Mouse (Mus musculus): ENCODE measurements around the gene Tns1.
"Not testable (repeated sequence)": the region's sequence is repeated elsewhere in the genome, so short reads cannot be mapped to it uniquely, and the experiment has no call there.

Tns1 gene

DNA sequence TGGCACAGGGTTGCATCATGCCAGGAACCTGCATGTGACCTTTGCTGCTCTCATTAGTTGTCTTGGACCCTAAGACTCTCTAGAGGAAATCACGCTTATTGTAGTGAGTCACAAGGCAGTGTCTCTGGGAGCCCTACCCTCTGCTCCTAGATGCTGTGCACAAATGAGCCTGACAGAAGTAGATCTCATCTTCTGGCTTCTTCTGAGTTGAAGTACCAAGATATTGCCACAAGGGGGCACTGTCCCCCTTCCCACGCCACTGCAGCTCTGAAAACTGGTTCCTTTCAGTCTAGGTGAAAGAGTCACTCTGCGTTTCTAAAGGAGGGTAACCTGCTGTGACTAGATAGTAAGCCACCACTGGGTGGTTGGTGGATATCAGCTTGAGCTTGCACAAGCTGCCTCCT is 222.8 kb downstream of the Tns1 start:
- intact Hi-C loops (cut with DNase I): loop anchor here (5.0 kb wide), 2 partner anchors 236 to 296 kb away; no protein-coding TSS in a partner anchor

DNA sequence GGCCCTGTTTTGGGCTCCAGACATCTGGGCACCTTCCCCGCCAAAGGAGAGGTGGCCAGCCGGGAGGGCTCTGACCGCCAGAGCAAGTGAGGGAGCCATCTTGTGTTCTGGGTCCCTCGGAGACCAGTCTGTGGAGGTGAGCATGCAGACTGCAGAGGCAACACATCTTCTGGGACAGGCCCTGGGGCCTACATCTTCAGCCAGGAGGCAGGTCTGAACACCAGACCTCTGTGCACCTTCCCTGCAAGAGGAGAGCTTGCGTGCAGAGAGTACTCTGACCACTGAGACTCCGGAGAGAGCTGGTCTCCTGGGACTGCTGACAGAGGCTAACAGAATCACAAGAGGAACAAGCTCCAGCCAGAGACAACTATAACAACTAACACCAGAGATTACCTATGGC is 228.8 kb downstream of the Tns1 start:
- intact Hi-C loops (cut with DNase I): not testable (repeated sequence)

DNA sequence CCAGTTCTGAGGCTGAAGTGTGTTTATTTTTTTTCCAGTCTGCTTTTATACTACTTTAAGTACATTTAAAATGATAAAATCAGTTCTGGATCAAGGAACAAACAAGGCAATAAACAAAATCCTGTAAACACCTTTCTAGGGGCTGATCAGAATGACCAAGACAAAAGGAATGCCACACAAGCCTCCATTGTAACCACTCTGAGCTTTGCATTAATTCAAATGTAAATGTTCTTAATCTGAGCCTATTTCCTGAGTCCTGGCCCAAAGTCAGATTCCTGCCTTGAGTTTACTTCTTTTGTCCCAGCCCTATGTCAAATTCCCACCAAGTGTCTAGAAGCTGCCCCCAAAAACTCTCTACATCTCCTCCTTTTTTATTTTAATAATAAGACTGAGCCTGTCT is 243.5 kb downstream of the Tns1 start:
- intact Hi-C loops (cut with DNase I): no loop called here

DNA sequence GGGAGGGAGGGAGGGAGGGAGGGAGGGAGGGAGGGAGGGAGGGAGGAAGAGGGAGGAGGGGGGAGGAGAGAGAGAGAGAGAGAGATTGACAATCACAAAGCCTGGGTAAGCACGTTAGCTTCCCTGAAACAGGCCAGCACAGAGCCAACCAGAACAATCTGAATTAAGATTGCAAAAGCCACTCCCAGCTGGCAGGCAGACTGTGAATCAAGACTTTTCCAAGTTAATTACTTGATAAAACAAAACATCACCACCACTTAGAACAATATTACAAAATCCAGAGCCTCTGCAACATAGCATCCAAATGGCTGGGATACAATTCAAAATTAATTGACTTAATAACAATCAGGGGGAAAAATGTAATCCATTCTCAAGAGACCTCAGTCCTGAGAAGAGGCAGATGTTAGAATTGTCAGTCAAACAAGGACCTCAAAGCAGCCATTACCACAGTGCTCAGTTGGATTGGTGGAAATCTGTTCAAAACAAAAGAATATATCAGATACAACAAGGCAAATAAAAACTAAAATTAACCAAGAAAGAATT is 248.5 kb downstream of the Tns1 start:
- intact Hi-C loops (cut with DNase I): no loop called here

DNA sequence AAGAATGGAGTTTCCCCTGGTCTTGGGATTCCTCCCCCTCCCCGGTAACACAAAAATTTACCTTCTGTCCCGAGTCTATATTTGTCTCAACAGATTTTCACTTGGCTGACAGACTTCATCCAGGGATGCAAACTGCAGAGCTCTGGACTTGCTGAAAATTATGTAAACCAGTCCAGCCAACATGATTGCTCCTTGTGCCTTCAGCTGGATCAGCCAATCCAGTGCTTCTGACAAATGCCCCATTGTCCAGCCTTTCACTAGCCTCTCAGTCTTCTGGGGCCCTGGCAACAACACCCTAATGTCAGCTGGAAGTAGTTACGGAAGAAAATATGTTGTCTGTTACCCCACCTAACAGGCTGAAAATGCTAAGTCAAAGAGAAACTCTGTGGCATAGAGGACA is 259.9 kb downstream of the Tns1 start:
- intact Hi-C loops (cut with DNase I): no loop called here

DNA sequence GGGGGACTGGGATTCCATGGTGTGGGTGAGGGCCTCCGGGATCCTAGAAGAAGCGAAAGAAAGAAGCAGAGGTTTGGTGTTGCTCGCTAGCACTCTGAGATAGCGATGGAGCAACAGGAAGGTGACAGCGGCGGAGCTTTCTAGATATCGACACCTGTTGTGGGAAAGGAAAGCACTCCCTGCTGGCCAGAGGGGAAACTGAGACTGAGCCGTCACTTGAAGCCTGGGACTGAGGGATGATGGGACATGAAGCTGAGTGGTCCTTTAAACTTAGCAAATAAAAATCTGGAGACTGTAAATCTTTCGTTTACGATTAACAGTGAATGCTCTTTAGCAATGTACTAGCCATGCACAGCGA is 261.2 kb downstream of the Tns1 start:
- intact Hi-C loops (cut with DNase I): no loop called here

DNA sequence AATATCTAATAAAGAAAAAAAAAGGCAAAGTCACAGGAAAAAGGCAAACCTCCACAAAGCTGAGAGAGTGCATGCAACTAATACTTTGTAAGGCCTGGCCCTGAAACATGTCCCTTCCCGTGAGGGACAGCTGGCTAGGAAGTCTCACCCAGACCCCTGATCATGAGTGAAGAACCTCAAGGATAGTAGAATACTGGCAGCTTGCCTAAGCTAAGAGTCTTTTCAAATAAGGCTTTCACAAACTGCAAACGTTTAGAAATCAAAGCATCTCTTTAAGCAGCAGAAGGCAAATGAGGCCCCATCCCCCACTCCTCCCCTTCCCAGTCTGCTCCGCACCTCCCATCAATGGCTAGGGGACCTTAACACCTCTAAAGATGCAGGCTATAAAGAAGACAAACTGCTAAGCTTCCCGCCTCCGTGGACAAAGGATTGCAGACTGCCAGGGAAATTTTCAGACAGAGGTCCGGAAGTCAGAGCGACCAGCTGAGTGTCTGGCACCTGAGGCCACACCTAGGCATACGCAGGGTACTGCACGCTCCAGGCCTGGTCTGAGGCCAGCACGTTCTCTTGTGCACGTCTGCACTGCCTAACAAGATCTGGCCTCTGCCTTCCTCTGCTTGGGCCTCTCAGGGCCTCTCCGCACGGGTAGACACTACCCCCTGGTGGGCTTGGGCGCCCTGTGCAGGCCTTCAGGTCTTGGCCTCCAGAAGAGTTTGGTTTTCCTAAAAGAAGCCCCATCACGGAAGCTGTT is 261.8 kb downstream of the Tns1 start:
- intact Hi-C loops (cut with DNase I): no loop called here

DNA sequence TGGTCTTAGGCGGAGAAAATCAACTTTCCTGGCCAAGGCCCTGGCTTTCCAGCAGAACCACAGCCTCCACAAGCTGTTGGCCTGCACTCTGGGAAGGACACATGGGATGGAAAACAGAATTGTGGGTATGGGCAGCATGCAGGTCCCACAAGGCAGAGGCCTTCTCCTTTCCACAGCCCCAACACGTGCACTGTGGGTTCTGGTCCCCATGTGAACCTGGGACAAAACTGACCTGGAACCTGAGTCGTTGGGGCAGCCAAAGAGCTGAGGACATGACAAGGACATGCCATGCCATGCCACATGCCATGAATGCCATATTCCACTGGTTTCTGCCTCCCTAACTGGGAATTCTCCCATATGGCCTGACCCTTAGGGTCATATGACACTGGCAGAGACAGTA is 263.8 kb downstream of the Tns1 start:
- intact Hi-C loops (cut with DNase I): no loop called here
